Mouse (Mus musculus) heart, adult 2 months (tissue): ENCODE results near the gene Plekha6. TPM values are rescaled to one million over a fixed set of nuclear protein-coding genes. Genes with fewer than 3 reads are reported as not detected.

Experiments
- DNase-seq, 2 experiments: peaks; one replicate each; pipeline ENCODE4 v3.0.0; 2021
- H3K27ac ChIP-seq: fragments of 200-600 bp; 2 replicates; pipeline ENCODE4 v1.8.1; 2022
- H3K27me3 ChIP-seq: fragments of 200-500 bp; 2 replicates; pipeline ENCODE4 v1.6.1; 2012; ENCODE audit warnings: mild to moderate bottlenecking, low read length, inconsistent platforms, mixed read lengths; ENCODE audit not compliant: control insufficient read depth, insufficient read depth
- H3K36me3 ChIP-seq: fragments of 200-500 bp; 2 replicates; pipeline ENCODE4 v1.6.1; 2012; ENCODE audit warnings: low read length, inconsistent platforms; ENCODE audit not compliant: control insufficient read depth, insufficient read depth
- H3K4me1 ChIP-seq: fragments of 200-500 bp; 2 replicates; pipeline ENCODE4 v1.6.1; 2011; ENCODE audit warnings: low read length; ENCODE audit not compliant: control insufficient read depth, insufficient read depth
- H3K4me3 ChIP-seq: fragments of 200-600 bp; 2 replicates; pipeline ENCODE4 v1.8.1; 2022
- H3K79me2 ChIP-seq: fragments of 200-500 bp; replicated peaks from 2 replicates; pipeline ENCODE4 v1.6.1; 2012; ENCODE audit warnings: mild to moderate bottlenecking, inconsistent platforms, low read length, moderate library complexity, mixed read lengths; ENCODE audit not compliant: control insufficient read depth, insufficient read depth
- H3K9ac ChIP-seq: fragments of 200-500 bp; 2 replicates; pipeline ENCODE4 v1.6.1; 2012; ENCODE audit warnings: low read depth, mild to moderate bottlenecking, control low read depth, inconsistent platforms, low read length, mixed read lengths
- CTCF ChIP-seq: fragments of 200-600 bp; IDR thresholded peaks from 2 replicates; pipeline ENCODE4 v1.8.1; 2022; ENCODE audit warnings: antibody characterized with exemption, mild to moderate bottlenecking, moderate library complexity
- EP300 ChIP-seq: fragments of 200-500 bp; IDR thresholded peaks from 2 replicates; pipeline ENCODE4 v1.6.1; 2011; ENCODE audit warnings: low read depth, low read length, control low read depth; ENCODE audit not compliant: insufficient read depth
- POLR2A ChIP-seq: fragments of 200-500 bp; IDR thresholded peaks from 2 replicates; pipeline ENCODE4 v1.6.1; 2011; ENCODE audit warnings: mild to moderate bottlenecking, low read depth, low read length, control low read depth; ENCODE audit not compliant: insufficient read depth
- WGBS: fragments of 180-500 bp; shearing (Covaris S2); methylation state at CpG from one replicate; pipeline ENCODE4 v1.1.7; 2018; 5-methylcytosine and 5-hydroxymethylcytosine counted together
- intact Hi-C: fragments of 180-260 bp; cut with DNase I; formaldehyde crosslinking; loops from one replicate; pipeline ENCODE4 v1.15.1; 2025
- polyA plus RNA-seq: library from polyadenylated mRNA; depleted of rRNA; stranded (reverse); fragments of >200 nt; gene quantifications from 2 replicates; pipeline ENCODE4 v1.2.3, GENCODE M21; 2012
- total RNA-seq, 2 experiments: library from RNA; stranded (reverse); gene quantifications; 2 replicates each; pipeline ENCODE4 v1.2.3; 2021

Plekha6 gene
- total and polyA plus RNA-seq, 3 experiments = 51.0 to 67.5 (median 55.2) TPM

DNA sequence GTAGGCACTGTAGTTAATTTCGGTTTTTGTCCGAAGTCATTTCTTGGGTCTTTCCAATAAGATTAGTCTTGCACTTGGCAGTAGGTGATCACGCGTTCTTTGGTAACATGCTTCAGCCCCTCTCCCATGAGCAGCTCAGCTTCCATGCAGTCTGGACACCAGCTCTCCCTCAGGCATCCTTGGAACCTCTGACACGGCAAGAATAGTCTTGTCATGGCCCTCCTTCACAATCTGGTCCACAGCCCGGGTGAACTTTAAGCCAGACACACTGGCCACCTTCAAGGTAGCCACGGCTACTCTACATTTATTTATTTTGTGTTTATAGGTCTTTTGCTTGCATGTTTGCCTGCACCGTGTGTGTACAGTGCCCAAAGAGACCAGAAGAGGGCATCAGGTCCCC is 15.9 kb upstream of the Plekha6 start:
- intact Hi-C loops = loop anchor here (10.0 kb wide), 1 partner anchor 467 kb away; the partner anchor contains the start of gene Snrpe
- WGBS = 93% methylated on average over 8 of the region's 8 CpGs
- Histone ChIP-seq H3K79me2 (no peaks in the 10 kb centered on the region), H3K36me3 (no peaks in the 10 kb centered on the region), H3K4me1 (no peaks in the 10 kb centered on the region), H3K9ac (no peak overlapping the region), H3K27ac (no peak overlapping the region), H3K27me3 (no peaks in the 10 kb centered on the region), H3K4me3 (no peak overlapping the region)
- DNase-seq = no peak
- TF ChIP-seq CTCF (no peak), POLR2A (no peak), EP300 (no peak)

DNA sequence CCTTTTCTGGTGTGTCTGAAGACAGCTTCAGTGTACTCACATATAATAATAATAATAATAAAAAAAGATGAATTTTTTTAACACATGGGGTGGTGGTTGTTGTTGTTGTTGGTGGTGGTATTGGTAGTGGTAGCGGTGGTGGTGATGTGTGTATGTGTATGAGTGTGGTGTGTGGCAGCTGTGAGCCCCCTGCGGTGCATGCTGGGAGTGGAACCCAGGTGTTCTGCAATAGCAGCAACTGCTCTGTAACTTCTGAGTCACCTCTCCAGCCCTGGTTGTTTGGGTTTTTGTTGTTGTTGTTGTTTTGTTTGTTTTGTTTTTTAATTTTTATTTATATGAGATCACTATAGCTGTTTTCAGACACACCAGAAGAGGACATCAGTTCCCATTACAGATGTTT is 13.5 kb upstream of the Plekha6 start:
- H3K4me3 ChIP-seq = no peak overlapping the region
- no peaks in the 10 kb centered on the region for H3K79me2 ChIP-seq
- intact Hi-C loops = no loop called here
- WGBS = 85% methylated on average over 2 of the region's 2 CpGs
- DNase-seq = no peak
- TF ChIP-seq POLR2A = no peak
- TF ChIP-seq CTCF = no peak
- TF ChIP-seq EP300 = no peak
- H3K27ac ChIP-seq = no peak overlapping the region
- no peaks in the 10 kb centered on the region for H3K36me3 ChIP-seq
- H3K4me1 ChIP-seq = no peaks in the 10 kb centered on the region
- H3K9ac ChIP-seq = no peak overlapping the region
- 0 out of 2 replicates have a peak, but pooled peaks cover 1% of the 10 kb centered on the region for H3K27me3 ChIP-seq

DNA sequence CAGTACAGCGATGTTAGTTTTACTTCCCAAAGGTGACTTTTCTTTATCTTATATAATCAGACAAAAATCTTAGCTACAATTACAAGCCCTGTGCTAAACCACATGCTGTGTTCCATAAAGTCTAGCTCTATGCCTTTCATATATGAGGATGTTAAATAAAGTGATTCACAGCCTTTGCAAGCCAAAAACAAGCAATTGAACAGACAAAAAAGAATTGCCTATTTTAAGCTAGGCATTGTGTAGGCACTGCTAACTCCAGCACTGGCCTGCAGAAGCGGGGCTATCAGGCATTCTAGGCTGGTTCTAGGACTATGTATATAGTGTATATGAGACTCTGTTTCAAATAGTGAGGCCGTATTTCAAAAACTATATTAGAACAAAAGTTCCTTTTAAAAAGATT is 11.8 kb upstream of the Plekha6 start:
- no peak for TF ChIP-seq POLR2A
- no peak for TF ChIP-seq CTCF
- no peak for TF ChIP-seq EP300
- Histone ChIP-seq H3K27me3 (0 out of 2 replicates have a peak, but pooled peaks cover 1% of the 10 kb centered on the region), H3K79me2 (no peaks in the 10 kb centered on the region), H3K9ac (no peak overlapping the region), H3K4me3 (no peak overlapping the region), H3K36me3 (no peaks in the 10 kb centered on the region), H3K27ac (no peak overlapping the region), H3K4me1 (no peaks in the 10 kb centered on the region)
- 90% methylated on average over 3 of the region's 3 CpGs for WGBS
- intact Hi-C loops = no loop called here
- DNase-seq = no peak

DNA sequence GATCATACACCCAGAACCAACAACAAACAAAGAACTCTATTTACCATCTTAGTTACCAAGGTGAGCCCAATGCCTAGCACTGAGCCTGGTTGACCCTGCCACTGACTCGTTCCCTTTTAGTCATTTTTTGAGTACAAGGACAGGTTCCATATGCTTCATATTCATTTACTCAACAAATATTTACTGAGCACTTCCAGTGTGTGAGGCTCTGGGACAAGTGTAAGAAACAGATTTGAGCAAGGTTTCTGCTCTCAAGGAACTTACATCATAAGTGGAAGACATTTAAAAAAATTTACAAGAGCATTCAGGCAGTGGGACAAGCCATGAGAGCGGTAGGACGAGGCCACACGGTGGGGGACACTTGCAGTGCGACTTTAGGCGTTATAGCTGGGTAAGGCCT is 8.7 kb upstream of the Plekha6 start:
- Histone ChIP-seq H3K4me1 (peaks cover 1% of the 10 kb centered on the region; the same call in 1 of the 2 replicates), H3K27ac (no peak overlapping the region), H3K27me3 (0 out of 2 replicates have a peak, but pooled peaks cover 1% of the 10 kb centered on the region), H3K4me3 (no peak overlapping the region), H3K9ac (no peak overlapping the region), H3K79me2 (no peaks in the 10 kb centered on the region), H3K36me3 (no peaks in the 10 kb centered on the region)
- TF ChIP-seq CTCF (no peak), EP300 (no peak), POLR2A (no peak)
- DNase-seq = no peak
- intact Hi-C loops = no loop called here
- 88% methylated on average over 6 of the region's 6 CpGs for WGBS

DNA sequence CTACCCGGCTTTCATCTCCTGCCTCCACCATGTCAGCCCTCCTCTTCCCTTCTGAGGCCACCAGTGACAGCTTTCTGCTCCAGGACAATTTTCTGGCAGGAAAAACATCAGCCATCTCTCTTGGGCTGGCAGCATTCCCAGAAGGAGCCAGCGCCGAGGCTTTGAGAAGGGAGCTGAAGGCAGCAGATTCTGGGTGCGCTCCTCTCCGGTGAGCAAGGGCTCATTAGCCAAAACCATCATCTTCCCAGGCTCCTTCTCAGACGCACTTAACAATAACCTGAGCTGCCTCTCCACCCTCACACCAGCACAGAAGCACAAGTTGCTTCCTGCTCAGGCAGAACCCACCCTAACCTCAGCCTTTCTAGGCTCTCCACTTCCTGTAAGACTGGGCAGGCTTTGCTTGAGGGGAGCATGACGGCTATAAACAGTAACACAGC is 4.9 kb upstream of the Plekha6 start:
- Histone ChIP-seq H3K4me1 (peaks cover 1% of the 10 kb centered on the region; the same call in 1 of the 2 replicates), H3K36me3 (no peaks in the 10 kb centered on the region), H3K27me3 (peaks cover 8% of the 10 kb centered on the region), H3K79me2 (no peaks in the 10 kb centered on the region), H3K27ac (no peak overlapping the region), H3K9ac (no peak overlapping the region), H3K4me3 (0 out of 2 replicates have a peak overlapping the region, but pooled peaks have one; percentile 1)
- 20% methylated on average over 7 of the region's 7 CpGs for WGBS
- DNase-seq = peak; percentile 35 to 38
- TF ChIP-seq POLR2A (no peak), EP300 (no peak), CTCF (no peak)
- intact Hi-C loops = no loop called here

DNA sequence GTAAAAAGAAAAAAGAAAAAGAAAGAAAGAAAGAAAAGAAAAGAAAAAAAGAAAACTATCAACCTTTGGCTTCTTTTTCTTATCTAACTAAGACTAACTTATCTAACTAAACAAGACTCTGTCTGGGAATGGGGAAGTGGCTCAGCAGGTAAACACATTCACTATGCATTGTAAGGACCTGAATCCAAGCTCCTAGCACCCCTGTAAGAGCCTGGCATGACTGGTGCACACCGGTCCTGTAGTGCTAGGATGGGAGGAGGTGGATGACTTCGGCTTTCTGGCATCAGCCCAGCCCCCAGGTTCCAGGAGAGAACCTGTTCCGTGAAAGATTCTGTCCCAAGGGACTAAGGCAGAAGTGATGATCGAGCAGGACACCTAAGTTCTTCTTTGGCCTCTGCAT is 2.5 kb upstream of the Plekha6 start:
- H3K4me3 ChIP-seq = no peak overlapping the region
- 47% methylated on average over 4 of the region's 4 CpGs for WGBS
- H3K9ac ChIP-seq = no peak overlapping the region
- no peak overlapping the region for H3K27ac ChIP-seq
- intact Hi-C loops = no loop called here
- no peaks in the 10 kb centered on the region for H3K79me2 ChIP-seq
- peaks cover 12% of the 10 kb centered on the region for H3K27me3 ChIP-seq
- TF ChIP-seq EP300 (no peak), CTCF (no peak), POLR2A (no peak)
- DNase-seq = no peak
- no peaks in the 10 kb centered on the region for H3K36me3 ChIP-seq
- H3K4me1 ChIP-seq = peaks cover 1% of the 10 kb centered on the region; the same call in 1 of the 2 replicates
